Mouse (Mus musculus): ENCODE data around the gene Mecom. TPM values are rescaled to one million over a fixed set of nuclear protein-coding genes. Genes with fewer than 3 reads are reported as not detected.
"Not testable (repeated sequence)": the region's sequence is repeated elsewhere in the genome, so short reads cannot be mapped to it uniquely, and the experiment has no call there.

The Mecom gene
- polyA plus RNA-seq, 1 experiment from 2014 or later = 13.7 TPM

DNA sequence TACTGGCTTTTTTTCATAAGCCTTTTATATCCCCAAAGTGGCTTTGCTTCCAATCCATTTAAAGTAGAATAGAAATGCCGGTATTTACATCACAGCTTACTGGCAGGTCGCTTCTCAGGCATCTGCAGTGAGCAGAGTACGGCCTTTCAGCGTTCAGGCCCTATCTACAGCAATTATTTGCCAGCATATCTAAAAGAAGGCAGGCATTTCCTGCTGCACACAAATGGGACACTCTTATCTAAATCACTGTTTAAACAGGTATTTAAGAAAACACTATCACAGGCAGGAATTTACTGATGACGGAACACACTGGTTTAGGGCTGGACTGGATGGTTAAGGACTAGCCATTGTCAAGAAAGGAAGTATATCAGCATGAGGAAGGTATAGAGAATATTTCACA lies 301.9 kb downstream of the Mecom start:
- no peak overlapping the region for H3K4me3 ChIP-seq (replicated peaks; ENCODE audit: low read length)
- no peak overlapping the region for H3K4me2 ChIP-seq (replicated peaks)
- no peaks in the 10 kb centered on the region for H3K36me3 ChIP-seq (replicated peaks; ENCODE audit: control insufficient read depth, insufficient read depth)
- no peaks in the 10 kb centered on the region for H3K4me1 ChIP-seq (replicated peaks; ENCODE audit: control insufficient read depth, insufficient read depth, low read length)
- 85% methylated on average over 5 of the region's 5 CpGs for WGBS
- ATAC-seq (ENCODE audit: low FRiP score) (0 out of 2 replicates have a peak, but pooled peaks have one; percentile 21), DNase-seq (ENCODE audit: low spot score) (no peak)
- no peak overlapping the region for H3K27ac ChIP-seq
- no peak overlapping the region for H3K9ac ChIP-seq
- H3K27me3 ChIP-seq (ENCODE audit: control insufficient read depth, insufficient read depth, low read length) = no peaks in the 10 kb centered on the region
- no peaks in the 10 kb centered on the region for H3K9me3 ChIP-seq (ENCODE audit: control insufficient read depth, low read length)

DNA sequence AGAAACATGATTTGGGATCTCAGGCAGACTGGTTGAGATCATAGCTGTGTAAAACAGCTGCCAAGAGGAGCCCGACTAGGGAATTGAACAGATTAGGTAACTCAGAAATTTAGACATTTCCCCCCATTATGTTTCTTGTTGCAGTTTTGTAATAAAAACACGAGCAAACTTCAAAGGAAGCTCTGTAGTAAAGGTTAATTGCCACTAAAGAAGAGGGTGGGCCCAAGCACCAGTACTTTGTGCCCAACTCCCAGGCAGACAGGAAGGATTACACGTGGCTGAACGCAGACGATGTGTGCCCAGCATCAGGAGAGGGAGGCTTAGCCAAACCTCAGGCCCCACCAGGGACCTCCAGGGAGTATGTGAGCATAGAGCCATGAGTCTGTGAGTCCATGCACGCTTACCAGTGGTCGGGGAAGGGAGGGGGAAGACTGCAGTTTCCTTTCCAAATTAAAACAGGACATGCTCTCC lies 303.4 kb downstream of the Mecom start:
- H3K36me3 ChIP-seq (replicated peaks; ENCODE audit: control insufficient read depth, insufficient read depth) = no peaks in the 10 kb centered on the region
- no peaks in the 10 kb centered on the region for H3K27me3 ChIP-seq (ENCODE audit: control insufficient read depth, insufficient read depth, low read length)
- no peak overlapping the region for H3K27ac ChIP-seq
- H3K4me3 ChIP-seq (replicated peaks; ENCODE audit: low read length) = no peak overlapping the region
- DNase-seq (ENCODE audit: low spot score) (no peak), ATAC-seq (ENCODE audit: low FRiP score) (no peak)
- no peaks in the 10 kb centered on the region for H3K4me1 ChIP-seq (replicated peaks; ENCODE audit: control insufficient read depth, insufficient read depth, low read length)
- H3K4me2 ChIP-seq (replicated peaks) = no peak overlapping the region
- H3K9me3 ChIP-seq (ENCODE audit: control insufficient read depth, low read length) = no peaks in the 10 kb centered on the region
- H3K9ac ChIP-seq = no peak overlapping the region
- WGBS = 52% methylated on average over 7 of the region's 7 CpGs

DNA sequence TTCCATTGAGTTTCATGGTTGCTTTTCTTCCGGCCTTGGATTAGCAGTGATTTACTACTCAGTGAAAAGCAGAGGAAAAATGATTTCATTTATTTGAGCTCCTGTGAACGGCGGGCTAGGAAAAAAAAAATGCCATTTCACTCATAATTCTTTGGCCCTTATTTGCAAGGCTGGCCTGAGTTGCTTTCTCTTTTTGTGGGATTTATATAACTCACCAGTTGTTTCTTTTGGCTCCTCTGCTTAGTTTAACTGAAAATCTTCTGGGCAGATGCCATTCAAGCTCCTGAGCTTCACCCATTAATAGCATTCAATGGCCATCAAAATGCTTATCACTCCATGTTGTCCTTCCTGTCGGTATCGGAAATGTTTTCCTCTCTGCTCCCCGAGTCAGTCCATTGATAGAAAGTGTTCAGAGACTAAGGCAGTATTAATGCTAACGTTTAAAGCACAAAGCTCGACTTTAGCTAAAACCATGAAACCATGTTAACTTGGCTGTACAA lies 304.0 kb downstream of the Mecom start:
- no peaks in the 10 kb centered on the region for H3K9me3 ChIP-seq (ENCODE audit: control insufficient read depth, low read length)
- H3K27ac ChIP-seq = no peak overlapping the region
- no peak overlapping the region for H3K4me3 ChIP-seq (replicated peaks; ENCODE audit: low read length)
- DNase-seq (ENCODE audit: low spot score) = no peak
- no peaks in the 10 kb centered on the region for H3K27me3 ChIP-seq (ENCODE audit: control insufficient read depth, insufficient read depth, low read length)
- H3K4me2 ChIP-seq (replicated peaks) = no peak overlapping the region
- ATAC-seq (ENCODE audit: low FRiP score) = no peak
- H3K4me1 ChIP-seq (replicated peaks; ENCODE audit: control insufficient read depth, insufficient read depth, low read length) = no peaks in the 10 kb centered on the region
- no peak overlapping the region for H3K9ac ChIP-seq
- no peaks in the 10 kb centered on the region for H3K36me3 ChIP-seq (replicated peaks; ENCODE audit: control insufficient read depth, insufficient read depth)
- 81% methylated on average over 8 of the region's 8 CpGs for WGBS

DNA sequence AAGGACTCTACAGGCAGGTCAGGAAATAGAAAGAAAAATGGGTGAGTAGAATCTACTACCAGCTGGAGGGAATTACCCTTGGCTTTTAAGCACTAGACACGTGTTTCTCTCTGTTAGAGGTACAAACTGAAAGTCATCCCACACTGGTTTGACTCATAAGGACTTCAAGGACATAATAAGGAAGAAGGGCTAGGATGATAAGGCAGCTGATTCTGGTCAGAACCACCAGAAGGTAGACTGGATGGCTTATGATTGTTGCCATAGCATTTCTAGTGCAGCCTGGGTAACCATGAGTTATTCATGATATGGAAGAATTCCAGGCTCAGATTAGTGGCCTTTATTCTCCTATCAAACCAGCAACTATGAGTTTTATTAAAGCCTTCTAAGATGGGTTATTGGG lies 308.4 kb downstream of the Mecom start:
- H3K9me3 ChIP-seq (ENCODE audit: control insufficient read depth, low read length) = no peaks in the 10 kb centered on the region
- 94% methylated on average over 1 of the region's 1 CpGs for WGBS
- H3K4me3 ChIP-seq (replicated peaks; ENCODE audit: low read length) = no peak overlapping the region
- no peak overlapping the region for H3K9ac ChIP-seq
- no peaks in the 10 kb centered on the region for H3K36me3 ChIP-seq (replicated peaks; ENCODE audit: control insufficient read depth, insufficient read depth)
- no peak overlapping the region for H3K27ac ChIP-seq
- no peak for DNase-seq (ENCODE audit: low spot score)
- H3K4me2 ChIP-seq (replicated peaks) = no peak overlapping the region
- no peaks in the 10 kb centered on the region for H3K4me1 ChIP-seq (replicated peaks; ENCODE audit: control insufficient read depth, insufficient read depth, low read length)
- no peak for ATAC-seq (ENCODE audit: low FRiP score)
- no peaks in the 10 kb centered on the region for H3K27me3 ChIP-seq (ENCODE audit: control insufficient read depth, insufficient read depth, low read length)

DNA sequence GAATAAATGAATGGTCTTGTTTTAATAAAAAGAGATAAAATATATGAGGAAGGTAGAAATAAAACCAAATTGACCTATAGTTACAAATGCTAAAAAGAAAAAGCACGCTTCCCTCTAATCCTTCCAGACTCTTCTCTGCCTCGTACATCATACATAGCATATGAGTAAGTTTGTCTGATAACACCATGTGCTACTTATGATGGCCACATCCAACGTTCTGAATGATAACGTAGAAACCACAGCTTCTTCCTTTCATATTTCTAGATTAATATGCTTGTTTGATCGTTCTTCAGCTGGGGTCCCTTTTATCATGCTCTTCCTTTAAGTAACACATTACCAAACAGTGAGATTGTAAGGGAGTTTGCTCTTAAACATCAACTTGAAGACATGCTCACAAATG lies 310.3 kb downstream of the Mecom start:
- DNase-seq (ENCODE audit: low spot score) (no peak), ATAC-seq (ENCODE audit: low FRiP score) (no peak)
- H3K4me1 ChIP-seq (replicated peaks; ENCODE audit: control insufficient read depth, insufficient read depth, low read length) = no peaks in the 10 kb centered on the region
- no peaks in the 10 kb centered on the region for H3K9me3 ChIP-seq (ENCODE audit: control insufficient read depth, low read length)
- no peak overlapping the region for H3K4me3 ChIP-seq (replicated peaks; ENCODE audit: low read length)
- H3K36me3 ChIP-seq (replicated peaks; ENCODE audit: control insufficient read depth, insufficient read depth) = no peaks in the 10 kb centered on the region
- H3K4me2 ChIP-seq (replicated peaks) = no peak overlapping the region
- WGBS = 95% methylated on average over 5 of the region's 5 CpGs
- H3K27ac ChIP-seq = no peak overlapping the region
- no peak overlapping the region for H3K9ac ChIP-seq
- no peaks in the 10 kb centered on the region for H3K27me3 ChIP-seq (ENCODE audit: control insufficient read depth, insufficient read depth, low read length)

DNA sequence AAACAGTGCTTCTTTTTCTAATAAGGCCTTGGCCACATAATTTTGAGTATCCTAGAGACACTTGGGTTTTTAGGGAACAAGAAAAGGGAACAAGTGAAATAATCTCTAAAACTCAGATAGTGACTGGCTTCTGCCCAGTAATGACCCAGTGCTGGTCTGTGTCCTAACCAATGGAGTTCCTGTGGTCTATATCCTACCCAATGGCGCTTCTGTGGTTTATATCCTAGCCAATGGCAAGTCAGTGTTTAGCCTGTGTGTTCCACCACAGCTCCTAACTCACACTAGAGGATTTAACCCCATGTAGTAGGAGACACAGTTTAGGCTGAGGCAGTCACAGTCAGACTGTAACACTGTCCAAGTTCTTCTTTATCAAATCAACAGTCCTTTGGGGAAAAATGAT lies 313.8 kb downstream of the Mecom start:
- H3K4me3 ChIP-seq (replicated peaks; ENCODE audit: low read length) = no peak overlapping the region

DNA sequence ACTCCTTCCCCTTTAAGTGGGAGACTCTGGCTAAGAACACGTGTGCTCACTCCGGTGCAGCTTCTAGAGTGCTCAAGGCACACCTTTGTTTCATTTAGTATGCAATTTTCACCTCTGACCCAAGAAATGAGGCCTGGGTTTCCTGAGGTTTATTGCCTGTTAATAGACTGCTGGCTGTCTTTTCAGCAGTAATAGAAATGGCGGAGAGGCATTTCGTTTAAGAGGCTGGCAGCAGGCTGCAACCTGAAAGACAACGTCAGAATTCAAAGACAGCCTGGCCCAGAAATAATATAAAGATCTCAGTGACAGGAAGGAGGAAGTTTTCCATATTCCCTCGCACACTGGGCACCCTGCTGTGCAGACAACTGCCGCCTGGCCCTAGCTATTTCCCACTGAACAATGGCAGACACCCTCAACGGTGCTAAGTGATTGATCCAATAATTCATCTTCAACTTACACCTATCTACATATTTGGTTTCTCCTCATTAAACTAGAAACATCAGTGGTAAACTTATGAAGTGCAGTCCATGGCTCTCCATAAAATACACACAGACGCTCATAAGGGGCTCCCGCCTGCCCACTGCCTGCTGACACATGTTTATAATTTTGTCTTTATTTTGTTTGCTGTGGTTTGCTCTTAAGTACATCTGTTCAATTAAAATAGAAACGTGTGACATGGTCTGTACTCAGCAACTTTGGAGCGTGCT lies 319.7 kb downstream of the Mecom start:
- Histone ChIP-seq H3K4me1 (replicated peaks; ENCODE audit: control insufficient read depth, insufficient read depth, low read length) (peaks cover 18% of the 10 kb centered on the region; the same call in 1 of the 2 replicates), H3K4me2 (replicated peaks) (no peak overlapping the region; the same call in 1 of the 2 replicates), H3K36me3 (replicated peaks; ENCODE audit: control insufficient read depth, insufficient read depth) (no peaks in the 10 kb centered on the region), H3K27ac (no peak overlapping the region), H3K27me3 (ENCODE audit: control insufficient read depth, insufficient read depth, low read length) (0 out of 2 replicates have a peak, but pooled peaks cover 5% of the 10 kb centered on the region), H3K9me3 (ENCODE audit: control insufficient read depth, low read length) (no peaks in the 10 kb centered on the region), H3K4me3 (replicated peaks; ENCODE audit: low read length) (no peak overlapping the region), H3K9ac (no peak overlapping the region)
- ATAC-seq (ENCODE audit: low FRiP score) = no peak
- 31% methylated on average over 12 of the region's 12 CpGs for WGBS
- DNase-seq (ENCODE audit: low spot score) = no peak

More for the DNA sequence above, 313.8 kb downstream of the Mecom start:
- Histone ChIP-seq H3K4me1 (replicated peaks; ENCODE audit: control insufficient read depth, insufficient read depth, low read length) (no peaks in the 10 kb centered on the region), H3K27me3 (ENCODE audit: control insufficient read depth, insufficient read depth, low read length) (no peaks in the 10 kb centered on the region), H3K4me2 (replicated peaks) (no peak overlapping the region), H3K9ac (no peak overlapping the region), H3K9me3 (ENCODE audit: control insufficient read depth, low read length) (no peaks in the 10 kb centered on the region), H3K36me3 (replicated peaks; ENCODE audit: control insufficient read depth, insufficient read depth) (no peaks in the 10 kb centered on the region), H3K27ac (no peak overlapping the region)
- WGBS = 90% methylated on average over 1 of the region's 1 CpGs
- no peak for DNase-seq (ENCODE audit: low spot score)
- no peak for ATAC-seq (ENCODE audit: low FRiP score)

DNA sequence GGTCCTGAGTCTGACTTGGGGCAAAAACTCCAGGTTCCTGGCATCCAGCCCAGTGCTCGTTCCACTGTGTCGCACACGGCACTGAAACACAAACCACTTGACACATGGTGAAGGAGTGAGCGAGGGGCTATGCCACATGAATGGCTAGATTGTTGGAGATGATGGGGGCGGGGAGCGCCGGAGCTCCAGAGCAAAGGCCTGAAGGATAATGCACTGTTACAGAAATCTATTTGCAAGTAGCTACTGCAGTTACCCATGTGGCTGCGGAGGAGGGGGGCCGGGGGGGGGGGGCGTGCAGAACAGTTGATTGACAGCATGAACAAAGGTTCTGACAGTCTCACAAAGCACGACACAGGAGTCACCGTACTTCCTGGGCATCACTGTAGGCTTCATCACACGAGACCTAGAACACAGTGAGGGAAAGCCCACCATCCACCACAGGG lies 320.9 kb downstream of the Mecom start:
- Histone ChIP-seq H3K27ac (no peak overlapping the region), H3K4me1 (replicated peaks; ENCODE audit: control insufficient read depth, insufficient read depth, low read length) (peaks cover 18% of the 10 kb centered on the region; the same call in 1 of the 2 replicates), H3K36me3 (replicated peaks; ENCODE audit: control insufficient read depth, insufficient read depth) (no peaks in the 10 kb centered on the region), H3K4me3 (replicated peaks; ENCODE audit: low read length) (no peak overlapping the region), H3K4me2 (replicated peaks) (no peak overlapping the region; the same call in 1 of the 2 replicates), H3K9ac (no peak overlapping the region), H3K9me3 (ENCODE audit: control insufficient read depth, low read length) (no peaks in the 10 kb centered on the region), H3K27me3 (ENCODE audit: control insufficient read depth, insufficient read depth, low read length) (peaks cover 8% of the 10 kb centered on the region; the same call in 1 of the 2 replicates)
- peak; percentile 67 for DNase-seq (ENCODE audit: low spot score)
- peak; percentile 95 for ATAC-seq (ENCODE audit: low FRiP score)
- 15% methylated on average over 13 of the region's 13 CpGs for WGBS

DNA sequence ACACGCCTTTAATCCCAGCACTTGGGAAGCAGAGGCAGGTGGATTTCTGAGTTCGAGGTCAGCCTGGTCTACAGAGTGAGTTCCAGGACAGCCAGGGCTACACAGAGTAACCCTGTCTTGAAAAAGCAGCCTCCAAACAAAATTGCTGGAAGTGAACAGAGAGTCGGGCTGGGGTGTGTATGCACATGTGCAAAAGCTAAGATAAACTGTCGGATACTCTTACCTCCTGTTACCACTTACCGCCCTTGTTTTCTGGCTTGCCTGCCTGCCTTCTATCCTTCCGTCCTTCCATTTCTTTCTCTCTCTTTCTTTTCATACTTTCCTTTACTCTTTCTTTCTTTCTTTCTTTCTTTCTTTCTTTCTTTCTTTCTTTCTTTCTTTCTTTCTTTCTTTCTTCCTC lies 322.6 kb downstream of the Mecom start:
- ATAC-seq (ENCODE audit: low FRiP score); H3K9ac ChIP-seq: not testable (repeated sequence)
- 91% methylated on average over 6 of the region's 6 CpGs for WGBS

More for the DNA sequence above, 322.6 kb downstream of the Mecom start:
- Histone ChIP-seq H3K27me3 (ENCODE audit: control insufficient read depth, insufficient read depth, low read length) (peaks cover 24% of the 10 kb centered on the region), H3K4me1 (replicated peaks; ENCODE audit: control insufficient read depth, insufficient read depth, low read length) (peaks cover 21% of the 10 kb centered on the region; the same call in 1 of the 2 replicates)
- H3K36me3 ChIP-seq (replicated peaks; ENCODE audit: control insufficient read depth, insufficient read depth); H3K4me3 ChIP-seq (replicated peaks; ENCODE audit: low read length); H3K4me2 ChIP-seq (replicated peaks); H3K27ac ChIP-seq; DNase-seq (ENCODE audit: low spot score); H3K9me3 ChIP-seq (ENCODE audit: control insufficient read depth, low read length): not testable (repeated sequence)

Data from hindbrain, embryonic 14.5 days (tissue).